Mouse (Mus musculus) erythroid progenitor cell, adult 5-6 weeks (primary cell): ENCODE data around the gene Ly6g6c. TPM values are rescaled to one million over a fixed set of nuclear protein-coding genes. Genes with fewer than 3 reads are reported as not detected.

Source experiments
- ATAC-seq: replicated peaks from 2 replicates; pipeline ENCODE4 v1.8.0; 2016; ENCODE audit warnings: moderate number of reproducible peaks, mild to moderate bottlenecking, moderate TSS enrichment, inconsistent platforms; ENCODE audit not compliant: poor library complexity, low FRiP score, severe bottlenecking
- total RNA-seq, 2 experiments: library from RNA; stranded (forward) in 1 of 2; stranded (reverse) in 1 of 2; fragments of 150-400 nt in 1 of 2; fragments of 186-747, 209-891 nt in 1 of 2; gene quantifications; 2 replicates each; pipeline versions ENCODE4 v1.2.3 to v1.2.4; 2015 to 2017; ENCODE audit warnings: low replicate concordance in 2 of 2

Gene Ly6g6c
- total RNA-seq (2015; ENCODE audit: low replicate concordance) (not detected in 2 replicates), total RNA-seq (2017; ENCODE audit: low replicate concordance) (not detected in 2 replicates)

GRCm38 (mm10) chr17:35064951-35065947 lies at the start of gene Ly6g6c:
Ly6g6c (plus strand) TSS chr17:35065388.
- peak; percentile 74 for ATAC-seq

DNA sequence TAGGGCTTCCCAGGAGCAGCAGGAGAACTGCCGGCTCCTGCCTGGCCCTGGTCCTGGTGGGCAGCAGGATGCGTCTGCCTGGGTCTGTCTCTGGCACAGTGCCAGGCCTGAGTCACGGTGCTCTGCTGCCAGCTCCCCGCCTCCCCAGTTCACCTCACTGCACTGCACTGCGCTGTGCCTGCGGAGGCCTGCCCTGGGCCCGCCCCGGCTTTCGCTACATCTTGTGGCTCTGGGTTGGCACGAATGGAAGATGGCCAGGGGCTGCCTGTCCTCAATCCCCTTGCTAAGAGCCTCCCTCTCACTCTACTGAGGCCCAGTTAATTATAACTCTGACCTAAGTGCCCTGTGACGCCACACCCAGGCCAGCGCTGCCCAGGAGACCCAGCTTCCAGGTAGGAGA lies 48.8 kb upstream of the Ly6g6c start, which contains the start of gene Vwa7:
Gene Vwa7, plus strand, starts transcription at position 204 of the 400 bp plus-strand sequence.
- peak; percentile 52 for ATAC-seq

DNA sequence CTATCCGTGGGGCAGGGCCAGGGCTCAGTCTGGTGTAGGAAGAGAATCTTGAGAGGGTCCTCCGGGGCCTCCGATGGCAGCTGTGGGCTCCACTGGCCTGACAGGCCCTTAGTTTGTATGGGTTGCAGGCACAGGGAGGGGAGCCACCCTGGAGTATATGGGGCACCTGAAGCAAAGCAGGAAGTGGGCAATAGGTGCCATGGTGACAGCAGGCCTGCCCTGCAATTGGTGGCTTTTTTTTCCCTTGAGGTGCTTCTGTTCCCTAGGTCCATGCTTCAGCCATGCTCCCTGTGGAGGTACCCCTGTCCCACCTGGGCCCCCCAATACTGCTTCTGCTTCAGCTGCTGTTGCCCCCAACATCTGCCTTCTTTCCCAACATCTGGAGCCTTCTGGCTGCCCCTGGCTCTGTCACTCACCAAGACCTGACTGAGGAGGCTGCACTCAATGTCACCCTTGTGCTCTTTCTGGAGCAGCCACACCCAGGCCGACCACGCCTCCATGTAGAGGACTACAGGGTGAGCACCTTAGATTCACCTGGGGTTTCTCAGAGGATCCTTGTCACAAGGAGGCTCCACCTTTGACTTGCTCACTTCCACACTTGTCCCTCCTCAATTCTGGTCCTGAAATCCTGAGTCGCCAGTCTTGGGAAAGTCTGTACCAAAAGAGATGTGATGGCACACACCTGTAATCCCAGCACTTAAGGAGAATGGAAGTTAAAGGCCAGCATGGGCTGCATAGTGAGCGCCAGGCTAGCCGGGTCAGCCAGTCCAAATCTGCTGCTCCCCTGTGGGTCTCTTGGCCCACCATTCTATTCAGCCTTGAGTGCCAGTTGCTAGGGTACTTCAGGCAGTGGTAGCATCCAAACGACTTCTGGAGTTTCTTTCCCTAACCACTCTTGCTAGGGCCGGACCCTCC lies 48.1 kb upstream of the Ly6g6c start:
- no peak for ATAC-seq

- ATAC-seq: no peak
Observed at GRCm38 (mm10) chr17:35017706-35018030, 47.5 kb upstream of the Ly6g6c start.

DNA sequence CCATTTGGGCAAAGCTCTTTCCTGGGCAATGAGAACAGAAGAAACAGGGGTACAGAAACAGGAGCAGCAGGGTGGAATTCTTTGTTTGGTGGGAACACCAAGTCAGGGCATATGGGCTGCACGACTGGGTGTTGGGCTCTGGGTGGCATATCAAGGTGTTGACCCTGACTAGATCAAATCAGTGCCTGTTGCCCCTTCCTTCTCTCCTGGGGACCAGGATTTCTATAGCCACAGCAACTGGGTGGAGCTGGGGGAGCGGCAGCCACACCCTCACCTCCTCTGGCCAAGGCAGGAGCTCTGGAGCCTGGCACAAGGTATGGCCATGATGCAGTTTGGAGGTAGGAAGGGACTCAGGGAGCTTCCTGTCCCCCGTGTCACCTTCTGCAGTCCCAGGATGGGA lies 47.0 kb upstream of the Ly6g6c start:
- no peak for ATAC-seq

- ATAC-seq: no peak
Observed at GRCm38 (mm10) chr17:35019894-35020293, 45.3 kb upstream of the Ly6g6c start.

DNA sequence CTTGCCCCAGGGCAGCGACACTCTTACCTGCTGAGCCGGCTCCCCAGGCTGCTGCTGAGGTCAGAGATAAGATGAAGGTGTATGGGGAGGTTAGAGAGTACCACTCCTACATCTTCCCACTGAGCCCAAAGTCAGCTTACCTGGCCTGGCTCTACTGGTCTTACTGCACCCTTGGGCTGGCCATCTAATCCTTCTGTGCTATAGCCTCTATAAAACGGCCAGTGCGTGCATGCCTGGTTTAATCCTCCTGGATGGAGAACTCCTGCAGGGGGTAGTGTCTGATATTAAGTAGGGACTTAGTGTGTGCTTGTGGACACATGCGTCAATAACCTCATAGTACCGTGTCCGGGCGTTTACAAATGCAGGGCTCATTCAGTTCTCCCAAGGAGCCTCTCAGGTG lies 44.6 kb upstream of the Ly6g6c start:
- ATAC-seq: no peak

DNA sequence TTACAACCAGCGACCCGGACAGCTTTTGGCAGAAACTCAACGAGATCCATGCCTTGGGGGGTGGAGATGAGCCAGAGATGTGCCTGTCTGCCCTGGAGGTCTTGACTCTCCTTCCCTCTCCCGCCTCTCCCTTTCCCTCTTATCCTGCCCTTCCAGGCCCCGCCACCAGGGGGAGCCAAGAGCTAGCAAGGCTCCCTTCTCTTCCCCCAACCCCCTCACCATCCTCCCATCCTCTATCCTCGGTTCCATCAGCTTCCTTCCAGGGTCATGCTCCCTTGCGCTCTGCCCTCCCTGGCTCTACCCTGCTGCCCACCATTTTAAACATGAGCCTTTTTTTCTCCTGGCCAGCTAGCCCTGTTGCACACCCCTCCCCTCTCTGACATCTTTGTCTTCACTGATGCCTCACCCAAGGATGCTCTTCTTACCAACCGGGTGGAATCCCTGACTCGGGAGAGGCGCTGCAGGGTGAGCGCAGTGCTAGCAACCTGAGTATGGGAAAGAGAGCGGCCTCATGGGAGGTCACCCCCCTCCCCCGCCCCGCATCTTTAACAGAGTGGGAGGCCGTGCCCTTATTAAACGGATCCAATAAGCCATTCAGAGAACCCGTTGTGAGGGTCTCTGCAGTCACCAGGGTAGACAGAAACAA lies 43.9 kb upstream of the Ly6g6c start:
- peak; percentile 71 for ATAC-seq

DNA sequence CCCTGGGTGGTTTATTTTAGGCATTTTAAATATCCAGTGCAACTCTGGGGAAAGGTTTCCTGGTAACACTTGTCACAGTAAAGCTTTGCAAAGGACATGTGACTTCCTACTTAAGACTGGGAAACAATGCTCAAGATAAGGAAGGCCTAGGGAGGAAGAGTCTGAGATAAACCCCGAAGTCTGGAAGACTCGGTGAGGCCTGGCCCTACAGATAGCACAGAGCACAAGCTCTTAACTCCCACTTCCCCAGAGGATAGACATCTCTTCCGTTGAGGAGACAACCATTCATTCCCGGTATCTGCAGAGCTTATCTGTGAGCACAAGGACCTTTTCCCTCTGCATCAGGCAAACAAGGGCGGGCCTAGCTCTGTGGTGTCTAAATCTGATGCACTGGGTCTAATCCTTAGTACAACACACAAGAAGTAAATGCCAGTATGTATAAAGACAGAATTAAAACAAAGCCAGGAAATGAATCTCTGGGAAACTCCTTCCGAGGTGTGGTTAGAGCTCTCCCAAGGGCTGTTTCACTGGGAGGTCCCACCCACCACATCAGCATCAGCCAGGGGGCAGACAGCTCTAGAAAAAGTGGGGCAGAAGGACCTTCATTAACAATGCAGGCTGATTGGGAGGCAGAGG lies 43.2 kb upstream of the Ly6g6c start:
- ATAC-seq: no peak

DNA sequence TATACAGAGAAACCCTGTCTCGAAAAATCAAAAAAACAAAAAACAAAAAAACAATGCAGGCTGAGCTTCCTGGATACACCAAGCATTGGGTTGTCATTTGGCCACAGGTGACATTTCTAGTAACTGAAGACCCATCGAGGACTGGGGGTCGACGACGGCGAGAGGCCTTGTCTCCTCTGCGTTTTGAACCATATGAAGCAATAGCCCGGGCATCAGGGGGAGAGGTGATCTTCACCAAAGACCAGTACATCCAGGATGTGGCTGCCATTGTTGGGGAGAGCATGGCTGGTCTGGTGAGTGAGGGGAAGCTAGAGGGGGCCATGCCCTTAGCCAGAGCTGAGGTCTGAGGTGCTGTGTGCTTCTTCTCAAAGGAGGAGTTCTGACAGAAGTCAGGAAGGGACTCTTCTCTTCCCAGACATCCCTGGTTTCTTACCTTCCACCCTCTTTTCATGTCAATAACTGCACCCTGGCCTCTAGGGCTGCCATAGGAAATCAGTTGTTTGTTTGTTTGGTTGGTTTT lies 42.6 kb upstream of the Ly6g6c start:
- no peak for ATAC-seq

DNA sequence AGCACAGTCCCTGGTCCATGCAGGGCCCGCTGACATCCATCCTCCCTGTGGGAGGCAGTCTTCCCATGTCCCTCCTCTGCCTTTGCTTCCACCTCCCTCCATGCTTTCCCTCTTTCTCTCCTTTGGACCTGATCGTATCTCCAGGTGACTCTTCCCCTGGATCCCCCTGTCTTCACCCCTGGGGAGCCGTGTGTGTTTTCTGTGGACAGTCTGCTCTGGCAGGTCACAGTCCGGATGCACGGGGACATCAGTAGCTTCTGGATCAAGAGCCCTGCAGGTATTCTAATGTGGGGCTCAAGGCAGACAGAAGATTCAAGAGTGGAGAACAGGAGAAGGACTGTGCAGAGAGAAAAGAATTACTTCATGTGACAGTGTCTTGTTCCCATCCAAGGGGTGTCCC lies 42.0 kb upstream of the Ly6g6c start:
- no peak for ATAC-seq

GRCm38 (mm10) chr17:35023756-35024155 lies 41.4 kb upstream of the Ly6g6c start:
- ATAC-seq: no peak

- ATAC-seq: no peak
Observed at GRCm38 (mm10) chr17:35024261-35024660, 40.9 kb upstream of the Ly6g6c start.

- no peak for ATAC-seq
Observed at GRCm38 (mm10) chr17:35024691-35025488, 40.3 kb upstream of the Ly6g6c start.

GRCm38 (mm10) chr17:35026206-35026605 lies 39.0 kb upstream of the Ly6g6c start:
- ATAC-seq: no peak

GRCm38 (mm10) chr17:35027277-35028068 lies 37.7 kb upstream of the Ly6g6c start, which contains the start of gene Sapcd1:
Sapcd1 (minus strand) TSS chr17:35028016.
- no peak for ATAC-seq

DNA sequence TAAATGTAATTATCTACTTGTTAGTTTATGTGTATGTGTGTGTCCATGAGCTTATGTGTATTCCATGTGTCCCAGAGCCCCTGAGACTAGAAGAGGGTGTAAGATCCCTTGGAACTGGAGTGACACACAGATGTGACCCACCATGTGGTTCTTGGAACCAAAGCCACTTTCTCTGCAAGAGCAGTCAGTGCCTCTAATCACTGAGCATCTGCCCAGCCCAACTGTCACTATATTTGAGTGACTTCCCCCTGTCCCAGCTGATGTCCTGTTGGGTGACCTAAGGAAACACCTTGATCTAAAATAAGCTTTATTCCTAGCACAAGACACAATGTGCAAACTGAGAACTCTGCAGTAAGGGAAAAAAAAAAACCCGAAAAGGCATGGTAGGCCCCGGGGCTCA lies 36.9 kb upstream of the Ly6g6c start:
- no peak for ATAC-seq
